Mouse (Mus musculus) forebrain, embryonic 14.5 days (tissue): ENCODE results near the gene Cphx1. TPM values are rescaled to one million over a fixed set of nuclear protein-coding genes. Genes with fewer than 3 reads are reported as not detected.
"Not testable (repeated sequence)": the region's sequence is repeated elsewhere in the genome, so short reads cannot be mapped to it uniquely, and the experiment has no call there.

Experiments
- ATAC-seq: fragments of 200-750 bp; cut with Nextera tagmentation; 2 replicates; pipeline ENCODE4 v1.8.0; 2017; ENCODE audit warnings: mild to moderate bottlenecking, moderate library complexity
- DNase-seq: peaks from one replicate; pipeline ENCODE4 v3.0.0-alpha.2; 2015; ENCODE audit warnings: low spot score
- H3K27ac ChIP-seq: fragments of 300-500 bp; sonication (generic); 2 replicates; pipeline ENCODE4 v1.5.1; 2014; ENCODE audit warnings: low read depth, mild to moderate bottlenecking, control low read depth, low read length, moderate library complexity
- H3K27me3 ChIP-seq: fragments of 300-500 bp; sonication (generic); replicated peaks from 2 replicates; pipeline ENCODE4 v1.6.1; 2014; ENCODE audit warnings: low read length, control low read depth, mixed read lengths; ENCODE audit not compliant: control insufficient read depth, insufficient read depth
- H3K36me3 ChIP-seq: fragments of 300-500 bp; sonication (generic); 2 replicates; pipeline ENCODE4 v1.6.1; 2014; ENCODE audit warnings: low read length, control low read depth; ENCODE audit not compliant: control insufficient read depth, insufficient read depth
- H3K4me1 ChIP-seq: fragments of 300-500 bp; sonication (generic); 2 replicates; pipeline ENCODE4 v1.6.1; 2014; ENCODE audit warnings: antibody characterized with exemption, low read length, control low read depth; ENCODE audit not compliant: control insufficient read depth, insufficient read depth
- H3K4me2 ChIP-seq: fragments of 300-500 bp; sonication (generic); 2 replicates; pipeline ENCODE4 v1.6.1; 2014; ENCODE audit warnings: mild to moderate bottlenecking, control low read depth, low read length
- H3K4me3 ChIP-seq: fragments of 300-500 bp; sonication (generic); 2 replicates; pipeline ENCODE4 v1.5.1; 2014; ENCODE audit warnings: low read depth, low read length, control low read depth
- H3K9ac ChIP-seq: fragments of 300-500 bp; sonication (generic); 2 replicates; pipeline ENCODE4 v1.6.1; 2014; ENCODE audit warnings: mild to moderate bottlenecking, low read length, control low read depth, moderate library complexity
- H3K9me3 ChIP-seq: fragments of 300-500 bp; sonication (generic); replicated peaks from 2 replicates; pipeline ENCODE4 v1.6.1; 2016; ENCODE audit warnings: low read length, control low read depth, mixed read lengths; ENCODE audit not compliant: control insufficient read depth
- WGBS: fragments of 180-500 bp; shearing (Covaris S2); extraction: QIAGEN DNeasy Blood & Tissue Kit; methylation state at CpG from one replicate; pipeline ENCODE4 v1.1.7; 2014; 5-methylcytosine and 5-hydroxymethylcytosine counted together
- polyA plus RNA-seq: library from polyadenylated mRNA; unstranded; fragments of >200 nt; fragmentation: Nextera tagmentation; extraction: Ambion mirVana; gene quantifications from 2 replicates; pipeline ENCODE4 v1.2.1, GENCODE M21; 2014

The Cphx1 gene
- polyA plus RNA-seq, 1 experiment from 2014 or later: not detected

DNA sequence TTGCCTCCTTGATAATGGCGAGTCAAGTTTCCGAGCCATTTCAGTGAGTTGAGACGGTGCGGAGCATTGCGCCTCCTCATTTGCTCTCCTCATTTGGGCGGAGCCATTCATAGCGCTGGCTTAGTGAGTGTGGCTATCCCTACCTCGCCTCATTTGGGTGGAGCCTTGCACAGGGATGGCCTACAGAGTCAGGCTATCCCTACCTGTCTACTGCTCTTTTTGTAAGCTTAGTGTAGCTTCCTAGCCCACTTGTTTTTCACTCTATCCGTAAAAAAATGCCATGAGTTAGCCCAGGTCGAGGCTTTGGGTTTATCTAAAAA lies 10.6 kb upstream of the Cphx1 start, which contains the start of gene Tmem254a:
TSS of gene Tmem254a (minus strand) at position 111 of the 320 bp plus-strand sequence.
- H3K4me2 ChIP-seq, H3K27me3 ChIP-seq, H3K9me3 ChIP-seq, DNase-seq, H3K36me3 ChIP-seq, H3K27ac ChIP-seq, H3K4me3 ChIP-seq, H3K4me1 ChIP-seq, H3K9ac ChIP-seq: not testable (repeated sequence)
- peak; percentile 88 for ATAC-seq
- WGBS: no CpG with 5 or more reads among the region's 10 CpGs

DNA sequence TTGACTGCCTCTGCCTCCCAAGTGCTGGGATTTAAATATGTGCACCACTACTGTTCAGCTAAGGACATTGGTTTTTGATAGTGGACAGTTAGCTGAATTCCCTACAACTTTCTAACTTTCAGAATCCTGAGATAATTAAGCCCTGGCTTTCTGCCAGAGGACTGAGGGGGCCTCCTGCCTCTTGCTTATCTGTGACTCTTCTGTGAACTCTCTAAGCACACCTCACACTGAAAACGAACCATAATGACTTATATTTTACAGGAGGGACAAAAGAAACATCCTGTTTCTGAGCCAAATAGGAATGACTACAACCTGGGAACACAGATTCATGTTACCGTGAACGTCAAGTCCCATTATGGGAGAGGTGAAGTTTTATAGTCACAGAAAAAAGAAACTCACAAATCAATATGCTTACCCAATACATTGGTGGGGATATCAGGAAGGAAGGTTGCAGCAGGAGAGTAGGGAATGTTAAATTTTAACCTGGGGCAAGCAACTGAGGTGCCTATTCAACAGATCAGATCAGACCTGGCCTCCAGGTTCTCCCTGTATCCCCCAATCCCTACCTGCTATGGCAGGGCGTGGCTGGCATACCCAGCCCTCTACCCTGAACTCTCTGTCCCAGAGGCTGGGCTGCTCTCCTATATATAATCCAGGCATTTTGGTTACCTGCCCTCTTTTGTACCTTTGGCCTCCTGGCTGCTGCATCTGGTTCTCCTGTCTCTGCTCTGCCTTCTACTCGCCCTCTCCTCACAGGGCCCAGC lies 1.1 kb upstream of the Cphx1 start:
- not testable (repeated sequence) for H3K4me1 ChIP-seq, ATAC-seq, DNase-seq, H3K9ac ChIP-seq, H3K36me3 ChIP-seq, H3K4me3 ChIP-seq, H3K9me3 ChIP-seq, H3K4me2 ChIP-seq, H3K27ac ChIP-seq, H3K27me3 ChIP-seq
- no CpG with 5 or more reads among the region's 5 CpGs for WGBS

GRCm38 (mm10) chr14:25957861-25958260 lies 19.8 kb downstream of the Cphx1 start:
- not testable (repeated sequence) for H3K27me3 ChIP-seq, DNase-seq, ATAC-seq, H3K9me3 ChIP-seq, H3K4me3 ChIP-seq, H3K4me1 ChIP-seq, H3K4me2 ChIP-seq, H3K36me3 ChIP-seq, H3K9ac ChIP-seq, H3K27ac ChIP-seq
- no CpG with 5 or more reads among the region's 3 CpGs for WGBS

DNA sequence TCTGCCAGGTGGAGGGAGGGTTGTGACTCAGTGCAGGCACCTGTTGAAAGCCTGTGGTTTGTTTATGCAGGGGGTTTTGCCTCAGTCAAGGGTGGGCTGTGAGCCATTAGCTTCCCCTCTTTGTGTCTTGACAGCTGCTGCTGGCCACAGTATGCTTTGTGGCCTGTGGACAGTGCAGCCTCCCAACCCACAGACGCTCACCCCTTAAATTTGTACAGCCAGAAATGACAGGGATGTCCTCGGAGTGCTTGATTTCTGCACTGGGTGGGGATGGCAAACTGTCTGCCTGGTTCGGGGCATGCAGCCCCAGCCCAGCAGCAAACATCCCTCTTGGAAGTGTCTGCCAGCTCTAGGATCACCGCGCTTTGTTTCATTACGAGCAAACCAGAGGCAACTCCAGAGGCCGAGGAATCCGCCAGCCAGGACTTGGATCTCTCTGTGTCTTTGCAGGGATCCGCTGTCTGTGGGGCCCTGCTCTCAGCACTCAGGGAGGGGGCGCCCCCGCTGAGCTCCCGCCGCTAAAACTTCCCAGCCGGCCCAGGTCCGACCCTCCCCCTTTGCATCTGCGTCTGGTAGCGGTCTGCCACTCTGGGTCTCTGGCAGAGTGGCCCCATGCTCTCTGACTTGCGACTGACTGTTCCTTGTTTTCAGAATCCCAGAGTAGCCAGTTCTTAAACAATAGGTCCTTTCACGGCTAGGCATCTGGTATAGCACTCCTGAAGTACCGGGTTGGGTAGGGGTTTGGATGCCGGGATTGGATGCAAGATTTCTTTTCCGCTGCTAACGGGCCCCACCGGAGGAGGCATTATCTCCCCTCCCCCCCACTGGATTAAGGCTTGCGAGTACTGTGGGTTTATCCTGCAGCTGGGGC lies 40.5 kb downstream of the Cphx1 start, which contains the start of gene Duxbl1:
TSS of gene Duxbl1 (plus strand) at position 207 of the 871 bp plus-strand sequence.
- WGBS: no CpG with 5 or more reads among the region's 25 CpGs
- H3K9ac ChIP-seq: peak within 1 kb of the TSS; percentile 55; the same call in 1 of the 2 replicates

GRCm38 (mm10) chr14:25979242-25979941 lies 41.3 kb downstream of the Cphx1 start:
- H3K9ac ChIP-seq: peak overlapping the region; percentile 55; the same call in 1 of the 2 replicates
- 0 out of 2 replicates have a peak overlapping the region, but pooled peaks have one; percentile 15 for H3K4me3 ChIP-seq
- H3K27me3 ChIP-seq, H3K4me1 ChIP-seq, H3K36me3 ChIP-seq, H3K9me3 ChIP-seq: not testable (repeated sequence)
- WGBS: under 1% methylated on average over 6 of the region's 13 CpGs
- peak overlapping the region; percentile 33; the same call in 1 of the 2 replicates for H3K4me2 ChIP-seq
- H3K27ac ChIP-seq: peak overlapping the region; percentile 84
- peak; percentile 60 for ATAC-seq
- DNase-seq: peak; percentile 29

More for the DNA sequence above, 40.5 kb downstream of the Cphx1 start, which contains the start of gene Duxbl1:
- not testable (repeated sequence) for H3K9me3 ChIP-seq, H3K27me3 ChIP-seq, H3K36me3 ChIP-seq, H3K4me1 ChIP-seq, DNase-seq
- Histone ChIP-seq H3K4me2 (peak within 1 kb of the TSS; percentile 33; the same call in 1 of the 2 replicates), H3K4me3 (0 out of 2 replicates have a peak within 1 kb of the TSS, but pooled peaks have one; percentile 15), H3K27ac (peak within 1 kb of the TSS; percentile 84)
- ATAC-seq: peak; percentile 91

GRCm38 (mm10) chr14:25981880-25982279 lies 43.8 kb downstream of the Cphx1 start:
- not testable (repeated sequence) for DNase-seq, H3K4me1 ChIP-seq, ATAC-seq, H3K27ac ChIP-seq, H3K27me3 ChIP-seq, H3K4me2 ChIP-seq, H3K9me3 ChIP-seq, H3K4me3 ChIP-seq, H3K9ac ChIP-seq, H3K36me3 ChIP-seq
- WGBS: 81% methylated on average over 5 of the region's 9 CpGs

Other genes with a start within 250 kb of the Cphx1 start
- 25.3 and 28.2 TPM in 2 replicates for gene Ppif, start 244.2 kb upstream of the Cphx1 start, polyA plus RNA-seq
- 8.0 and 9.8 TPM in 2 replicates for gene Zcchc24, start 169.3 kb upstream of the Cphx1 start, polyA plus RNA-seq
- 2.3 and 3.1 TPM in 2 replicates for gene Anxa11, start 96.1 kb upstream of the Cphx1 start, polyA plus RNA-seq
- not detected in 2 replicates for gene Plac9a, start 35.2 kb upstream of the Cphx1 start, polyA plus RNA-seq
- 3.7 and 4.4 TPM in 2 replicates for gene Tmem254a, start 10.6 kb upstream of the Cphx1 start, polyA plus RNA-seq
- 1.9 and 2.1 TPM in 2 replicates for gene Duxbl1, start 40.3 kb downstream of the Cphx1 start, polyA plus RNA-seq
- gene Gm9780, start 104.4 kb downstream of the Cphx1 start, polyA plus RNA-seq: 8.1 and 12.1 TPM in 2 replicates
- gene Tmem254c, start 129.1 kb downstream of the Cphx1 start, polyA plus RNA-seq: 11.6 and 24.2 TPM in 2 replicates
- gene Cphx2, start 143.2 kb downstream of the Cphx1 start, polyA plus RNA-seq: not detected in 2 replicates
- not detected in 2 replicates for gene Cphx3, start 144.0 kb downstream of the Cphx1 start, polyA plus RNA-seq
- gene Duxbl2, start 180.0 kb downstream of the Cphx1 start, polyA plus RNA-seq: not detected in 2 replicates
- 5.2 and 7.4 TPM in 2 replicates for gene Plac9b, start 244.2 kb downstream of the Cphx1 start, polyA plus RNA-seq